Mouse (Mus musculus): ENCODE measurements around the gene Ctf1. TPM values are rescaled to one million over a fixed set of nuclear protein-coding genes. Genes with fewer than 3 reads are reported as not detected.

The Ctf1 gene
- polyA plus RNA-seq, 1 experiment = 6.4 TPM

- Histone ChIP-seq H3K27ac (ENCODE audit: insufficient read depth, low read length) (peak within 1 kb of the TSS; percentile 66), H3K4me1 (ENCODE audit: control insufficient read depth, insufficient read depth, low read length) (peaks cover 36% of the 10 kb centered on the region), H3K4me3 (replicated peaks; ENCODE audit: insufficient read depth, low read depth, low read length) (peak within 1 kb of the TSS; percentile 76), H3K27me3 (ENCODE audit: control insufficient read depth, insufficient read depth, low read length) (no peaks in the 10 kb centered on the region)
- DNase-seq = peak; percentile 85 to 88
- TF ChIP-seq CTCF (IDR thresholded peaks at IDR 0.05; ENCODE audit: borderline replicate concordance, insufficient read depth, low read depth, low read length) = peak; percentile 55
- peak; percentile 27; the same call in 1 of the 2 replicates for TF ChIP-seq POLR2A (IDR thresholded peaks at IDR 0.05; ENCODE audit: borderline replicate concordance, insufficient read depth, low read length)
- WGBS = 1% methylated on average over 87 of the region's 90 CpGs
These were observed 4.1 kb upstream of the Ctf1 start, which contains the start of gene Bcl7c for GRCm38 (mm10) chr7:127708207-127709078. Gene Bcl7c, minus strand, starts transcription at chr7:127708933.

- H3K27ac ChIP-seq (ENCODE audit: insufficient read depth, low read length) = no peak overlapping the region
These were observed 3.1 kb upstream of the Ctf1 start for GRCm38 (mm10) chr7:127709261-127709979.

GRCm38 (mm10) chr7:127711031-127711430 is 1.5 kb upstream of the Ctf1 start:
- H3K27ac ChIP-seq (ENCODE audit: insufficient read depth, low read length) = no peak overlapping the region
- H3K4me1 ChIP-seq (ENCODE audit: control insufficient read depth, insufficient read depth, low read length) = peaks cover 15% of the 10 kb centered on the region; the same call in 1 of the 2 replicates
- no peak for TF ChIP-seq POLR2A (IDR thresholded peaks at IDR 0.05; ENCODE audit: borderline replicate concordance, insufficient read depth, low read length)
- TF ChIP-seq CTCF (IDR thresholded peaks at IDR 0.05; ENCODE audit: borderline replicate concordance, insufficient read depth, low read depth, low read length) = no peak
- WGBS = 92% methylated on average over 3 of the region's 3 CpGs
- no peak overlapping the region for H3K4me3 ChIP-seq (replicated peaks; ENCODE audit: insufficient read depth, low read depth, low read length)
- no peak for DNase-seq
- no peaks in the 10 kb centered on the region for H3K27me3 ChIP-seq (ENCODE audit: control insufficient read depth, insufficient read depth, low read length)

More at GRCm38 (mm10) chr7:127709261-127709979, 3.1 kb upstream of the Ctf1 start:
- DNase-seq = no peak
- TF ChIP-seq POLR2A (IDR thresholded peaks at IDR 0.05; ENCODE audit: borderline replicate concordance, insufficient read depth, low read length) = no peak
- TF ChIP-seq CTCF (IDR thresholded peaks at IDR 0.05; ENCODE audit: borderline replicate concordance, insufficient read depth, low read depth, low read length) = no peak
- peaks cover 28% of the 10 kb centered on the region for H3K4me1 ChIP-seq (ENCODE audit: control insufficient read depth, insufficient read depth, low read length)
- H3K27me3 ChIP-seq (ENCODE audit: control insufficient read depth, insufficient read depth, low read length) = no peaks in the 10 kb centered on the region
- WGBS = 70% methylated on average over 5 of the region's 5 CpGs
- peak overlapping the region; percentile 76 for H3K4me3 ChIP-seq (replicated peaks; ENCODE audit: insufficient read depth, low read depth, low read length)

GRCm38 (mm10) chr7:127711456-127711855 is 1.1 kb upstream of the Ctf1 start:
- Histone ChIP-seq H3K27me3 (ENCODE audit: control insufficient read depth, insufficient read depth, low read length) (no peaks in the 10 kb centered on the region), H3K4me1 (ENCODE audit: control insufficient read depth, insufficient read depth, low read length) (peaks cover 11% of the 10 kb centered on the region; the same call in 1 of the 2 replicates), H3K27ac (ENCODE audit: insufficient read depth, low read length) (no peak overlapping the region), H3K4me3 (replicated peaks; ENCODE audit: insufficient read depth, low read depth, low read length) (no peak overlapping the region)
- TF ChIP-seq POLR2A (IDR thresholded peaks at IDR 0.05; ENCODE audit: borderline replicate concordance, insufficient read depth, low read length) = no peak
- no peak for TF ChIP-seq CTCF (IDR thresholded peaks at IDR 0.05; ENCODE audit: borderline replicate concordance, insufficient read depth, low read depth, low read length)
- WGBS = 73% methylated on average over 3 of the region's 3 CpGs
- DNase-seq = no peak

- no peaks in the 10 kb centered on the region for H3K27me3 ChIP-seq (ENCODE audit: control insufficient read depth, insufficient read depth, low read length)
- 87% methylated on average over 4 of the region's 4 CpGs for WGBS
- no peak for DNase-seq
- no peak overlapping the region for H3K27ac ChIP-seq (ENCODE audit: insufficient read depth, low read length)
- TF ChIP-seq POLR2A (IDR thresholded peaks at IDR 0.05; ENCODE audit: borderline replicate concordance, insufficient read depth, low read length) = no peak
- H3K4me3 ChIP-seq (replicated peaks; ENCODE audit: insufficient read depth, low read depth, low read length) = no peak overlapping the region
- no peaks in the 10 kb centered on the region for H3K4me1 ChIP-seq (ENCODE audit: control insufficient read depth, insufficient read depth, low read length)
These were observed 2.3 kb downstream of the Ctf1 start for GRCm38 (mm10) chr7:127714816-127715215.

GRCm38 (mm10) chr7:127716992-127717391 is 4.5 kb downstream of the Ctf1 start:
- peak; percentile 46; the same call in 1 of the 2 replicates for TF ChIP-seq CTCF (IDR thresholded peaks at IDR 0.05; ENCODE audit: borderline replicate concordance, insufficient read depth, low read depth, low read length)
- no peak for TF ChIP-seq POLR2A (IDR thresholded peaks at IDR 0.05; ENCODE audit: borderline replicate concordance, insufficient read depth, low read length)
- Histone ChIP-seq H3K4me1 (ENCODE audit: control insufficient read depth, insufficient read depth, low read length) (no peaks in the 10 kb centered on the region), H3K27me3 (ENCODE audit: control insufficient read depth, insufficient read depth, low read length) (no peaks in the 10 kb centered on the region), H3K4me3 (replicated peaks; ENCODE audit: insufficient read depth, low read depth, low read length) (peak overlapping the region; percentile 48), H3K27ac (ENCODE audit: insufficient read depth, low read length) (0 out of 2 replicates have a peak overlapping the region, but pooled peaks have one; percentile 15)
- under 1% methylated on average over 41 of the region's 41 CpGs for WGBS
- peak; percentile 82 to 85 for DNase-seq

GRCm38 (mm10) chr7:127718339-127718738 is 5.8 kb downstream of the Ctf1 start:
- peak in 1 of 2 experiments; percentile 7 for DNase-seq
- 92% methylated on average over 6 of the region's 6 CpGs for WGBS
- TF ChIP-seq CTCF (IDR thresholded peaks at IDR 0.05; ENCODE audit: borderline replicate concordance, insufficient read depth, low read depth, low read length) = no peak
- no peak for TF ChIP-seq POLR2A (IDR thresholded peaks at IDR 0.05; ENCODE audit: borderline replicate concordance, insufficient read depth, low read length)

More at GRCm38 (mm10) chr7:127718339-127718738, 5.8 kb downstream of the Ctf1 start:
- H3K4me1 ChIP-seq (ENCODE audit: control insufficient read depth, insufficient read depth, low read length) = no peaks in the 10 kb centered on the region
- no peak overlapping the region for H3K27ac ChIP-seq (ENCODE audit: insufficient read depth, low read length)
- no peak overlapping the region for H3K4me3 ChIP-seq (replicated peaks; ENCODE audit: insufficient read depth, low read depth, low read length)
- no peaks in the 10 kb centered on the region for H3K27me3 ChIP-seq (ENCODE audit: control insufficient read depth, insufficient read depth, low read length)
